Mouse (Mus musculus) lung, postnatal 0 days (tissue): ENCODE data around the gene Rnf31.

Source experiments
- CTCF ChIP-seq: IDR thresholded peaks from 2 replicates; pipeline ENCODE4 v1.5.1; 2016; ENCODE audit warnings: antibody characterized with exemption, mild to moderate bottlenecking
- EP300 ChIP-seq: IDR thresholded peaks from 2 replicates; pipeline ENCODE4 v1.6.1; 2016; ENCODE audit warnings: antibody characterized with exemption, mild to moderate bottlenecking, control low read depth

GRCm38 (mm10) chr14:55558740-55559448 lies 32.6 kb upstream of the Rnf31 start:
- TF ChIP-seq CTCF = no peak
- TF ChIP-seq EP300 = no peak
